Mouse (Mus musculus) small intestine, adult 2 months (tissue): ENCODE data around the gene Caprin1. TPM values are rescaled to one million over a fixed set of nuclear protein-coding genes. Genes with fewer than 3 reads are reported as not detected.

ENCODE experiments used
- H3K27ac ChIP-seq: fragments of 200-500 bp; 2 replicates; pipeline ENCODE4 v1.5.1; 2012; ENCODE audit warnings: low read depth, low read length, control low read depth, inconsistent platforms; ENCODE audit not compliant: insufficient read depth
- H3K27me3 ChIP-seq: fragments of 200-500 bp; 2 replicates; pipeline ENCODE4 v1.6.1; 2012; ENCODE audit warnings: mild to moderate bottlenecking, moderate library complexity, low read length, inconsistent platforms; ENCODE audit not compliant: control insufficient read depth, insufficient read depth
- H3K36me3 ChIP-seq: fragments of 200-500 bp; 2 replicates; pipeline ENCODE4 v1.6.1; 2012; ENCODE audit warnings: mild to moderate bottlenecking, low read length, control low read depth, inconsistent platforms; ENCODE audit not compliant: control insufficient read depth, insufficient read depth
- H3K4me1 ChIP-seq: fragments of 200-500 bp; 2 replicates; pipeline ENCODE4 v1.6.1; 2012; ENCODE audit warnings: low read length, inconsistent platforms, mixed read lengths; ENCODE audit not compliant: control insufficient read depth, insufficient read depth, insufficient read length
- H3K4me3 ChIP-seq: fragments of 200-500 bp; 2 replicates; pipeline ENCODE4 v1.5.1; 2012; ENCODE audit warnings: low read depth, mild to moderate bottlenecking, control low read depth, inconsistent platforms, low read length, moderate library complexity
- CTCF ChIP-seq: fragments of 200-500 bp; IDR thresholded peaks from 2 replicates; pipeline ENCODE4 v1.5.1; 2012; ENCODE audit warnings: low read depth, mild to moderate bottlenecking, control low read depth, inconsistent platforms, low read length, moderate library complexity, mixed read lengths; ENCODE audit not compliant: insufficient replicate concordance, insufficient read length; ENCODE audit errors: extremely low read depth
- POLR2A ChIP-seq: fragments of 200-500 bp; IDR thresholded peaks from 2 replicates; pipeline ENCODE4 v1.6.1; 2012; ENCODE audit warnings: low read depth, mild to moderate bottlenecking, control low read depth, inconsistent platforms, low read length, moderate library complexity
- WGBS: fragments of 180-500 bp; shearing (Covaris S2); methylation state at CpG from one replicate; pipeline ENCODE4 v1.1.7; 2018; 5-methylcytosine and 5-hydroxymethylcytosine counted together
- polyA plus RNA-seq: library from polyadenylated mRNA; depleted of rRNA; stranded (reverse); fragments of >200 nt; gene quantifications from 2 replicates; pipeline ENCODE4 v1.2.3, GENCODE M21; 2012

Caprin1 gene
- polyA plus RNA-seq, 1 experiment, result 90.0 TPM

GRCm38 (mm10) chr2:103761993-103762392 lies 35.5 kb downstream of the Caprin1 start:
- 30% methylated on average over 4 of the region's 4 CpGs for WGBS
- 0 out of 2 replicates have a peak, but pooled peaks cover 2% of the 10 kb centered on the region for H3K4me1 ChIP-seq
- TF ChIP-seq POLR2A, result no peak
- no peak for TF ChIP-seq CTCF
- H3K36me3 ChIP-seq, result peaks cover 19% of the 10 kb centered on the region
- H3K27ac ChIP-seq, result no peak overlapping the region
- H3K27me3 ChIP-seq, result no peaks in the 10 kb centered on the region
- no peak overlapping the region for H3K4me3 ChIP-seq

- Histone ChIP-seq H3K36me3 (peaks cover 13% of the 10 kb centered on the region), H3K27me3 (no peaks in the 10 kb centered on the region), H3K4me1 (0 out of 2 replicates have a peak, but pooled peaks cover 2% of the 10 kb centered on the region), H3K27ac (peak within 1 kb of the TSS; percentile 28; the same call in 1 of the 2 replicates), H3K4me3 (peak within 1 kb of the TSS; percentile 79)
- peak; percentile 10; the same call in 1 of the 2 replicates for TF ChIP-seq CTCF
- peak; percentile 30 for TF ChIP-seq POLR2A
- WGBS, result under 1% methylated on average over 47 of the region's 47 CpGs
These were observed 36.3 kb downstream of the Caprin1 start, which contains the start of gene Nat10 for GRCm38 (mm10) chr2:103760906-103761716. TSS of gene Nat10 (minus strand) at chr2:103761270.

- Histone ChIP-seq H3K4me3 (peak overlapping the region; percentile 79), H3K36me3 (peaks cover 8% of the 10 kb centered on the region), H3K4me1 (0 out of 2 replicates have a peak, but pooled peaks cover 2% of the 10 kb centered on the region), H3K27ac (0 out of 2 replicates have a peak overlapping the region, but pooled peaks have one; percentile 10), H3K27me3 (no peaks in the 10 kb centered on the region)
- TF ChIP-seq POLR2A, result no peak
- TF ChIP-seq CTCF, result no peak
- WGBS, result under 1% methylated on average over 12 of the region's 12 CpGs
These were observed 37.0 kb downstream of the Caprin1 start for GRCm38 (mm10) chr2:103760421-103760820.

- 84% methylated on average over 9 of the region's 9 CpGs for WGBS
These were observed 41.9 kb downstream of the Caprin1 start for GRCm38 (mm10) chr2:103755458-103756085.

GRCm38 (mm10) chr2:103754614-103755013 lies 42.8 kb downstream of the Caprin1 start:
- Histone ChIP-seq H3K27ac (no peak overlapping the region), H3K27me3 (no peaks in the 10 kb centered on the region), H3K36me3 (peaks cover 29% of the 10 kb centered on the region), H3K4me1 (0 out of 2 replicates have a peak, but pooled peaks cover 2% of the 10 kb centered on the region), H3K4me3 (no peak overlapping the region)
- TF ChIP-seq CTCF (no peak), POLR2A (no peak)
- WGBS, result 80% methylated on average over 3 of the region's 3 CpGs

More at GRCm38 (mm10) chr2:103755458-103756085, 41.9 kb downstream of the Caprin1 start:
- Histone ChIP-seq H3K27me3 (no peaks in the 10 kb centered on the region), H3K27ac (no peak overlapping the region), H3K4me1 (no peaks in the 10 kb centered on the region), H3K36me3 (peaks cover 27% of the 10 kb centered on the region), H3K4me3 (no peak overlapping the region)
- no peak for TF ChIP-seq POLR2A
- no peak for TF ChIP-seq CTCF

- TF ChIP-seq POLR2A, result no peak
- no peak for TF ChIP-seq CTCF
- WGBS, result 95% methylated on average over 6 of the region's 6 CpGs
- Histone ChIP-seq H3K36me3 (peaks cover 33% of the 10 kb centered on the region), H3K27ac (no peak overlapping the region), H3K4me3 (no peak overlapping the region), H3K27me3 (no peaks in the 10 kb centered on the region), H3K4me1 (peaks cover 4% of the 10 kb centered on the region; the same call in 1 of the 2 replicates)
These were observed 45.7 kb downstream of the Caprin1 start for GRCm38 (mm10) chr2:103751771-103752170.

- WGBS, result 32% methylated on average over 3 of the region's 3 CpGs
- Histone ChIP-seq H3K27ac (no peak overlapping the region), H3K36me3 (peaks cover 26% of the 10 kb centered on the region), H3K4me3 (no peak overlapping the region), H3K27me3 (no peaks in the 10 kb centered on the region), H3K4me1 (peaks cover 4% of the 10 kb centered on the region; the same call in 1 of the 2 replicates)
- no peak for TF ChIP-seq POLR2A
- no peak for TF ChIP-seq CTCF
These were observed 48.4 kb downstream of the Caprin1 start for GRCm38 (mm10) chr2:103749091-103749490.
